Mouse (Mus musculus) embryonic facial prominence, embryonic 14.5 days (tissue): Measurements from ENCODE around the gene Fancd2. TPM values are rescaled to one million over a fixed set of nuclear protein-coding genes. Genes with fewer than 3 reads are reported as not detected.

ENCODE experiments used
- ATAC-seq: fragments of 200-750 bp; cut with Nextera tagmentation; 2 replicates; pipeline ENCODE4 v1.8.0; 2017; ENCODE audit warnings: low read depth, moderate number of reproducible peaks, moderate TSS enrichment
- DNase-seq: peaks from one replicate; pipeline ENCODE4 v3.0.0-alpha.2; 2015; ENCODE audit warnings: low spot score
- H3K27ac ChIP-seq: fragments of 300-500 bp; sonication (generic); replicated peaks from 2 replicates; pipeline ENCODE4 v1.5.1; 2014; ENCODE audit warnings: low read depth, mild to moderate bottlenecking, low read length, moderate library complexity
- H3K27me3 ChIP-seq: fragments of 300-500 bp; sonication (generic); replicated peaks from 2 replicates; pipeline ENCODE4 v1.6.1; 2014; ENCODE audit warnings: low read length; ENCODE audit not compliant: control insufficient read depth, insufficient read depth
- H3K36me3 ChIP-seq: fragments of 300-500 bp; sonication (generic); 2 replicates; pipeline ENCODE4 v1.6.1; 2014; ENCODE audit warnings: low read length, mixed read lengths; ENCODE audit not compliant: control insufficient read depth, insufficient read depth
- H3K4me1 ChIP-seq: fragments of 300-500 bp; sonication (generic); 2 replicates; pipeline ENCODE4 v1.6.1; 2014; ENCODE audit warnings: antibody characterized with exemption, low read length; ENCODE audit not compliant: control insufficient read depth, insufficient read depth
- H3K4me2 ChIP-seq: fragments of 300-500 bp; sonication (generic); 2 replicates; pipeline ENCODE4 v1.6.1; 2014; ENCODE audit warnings: low read depth, mild to moderate bottlenecking, low read length, moderate library complexity, mixed read lengths
- H3K4me3 ChIP-seq: fragments of 300-500 bp; sonication (generic); 2 replicates; pipeline ENCODE4 v1.5.1; 2014; ENCODE audit warnings: low read depth, mild to moderate bottlenecking, low read length
- H3K9ac ChIP-seq: fragments of 300-500 bp; sonication (generic); 2 replicates; pipeline ENCODE4 v1.6.1; 2014; ENCODE audit warnings: low read depth, mild to moderate bottlenecking, low read length, moderate library complexity, mixed read lengths
- H3K9me3 ChIP-seq: fragments of 300-500 bp; sonication (generic); 2 replicates; pipeline ENCODE4 v1.6.1; 2016; ENCODE audit warnings: low read length; ENCODE audit not compliant: control insufficient read depth
- WGBS: fragments of 180-500 bp; shearing (Covaris S2); extraction: QIAGEN DNeasy Blood & Tissue Kit; methylation state at CpG from one replicate; pipeline ENCODE4 v1.1.7; 2014; 5-methylcytosine and 5-hydroxymethylcytosine counted together
- polyA plus RNA-seq: library from polyadenylated mRNA; unstranded; fragments of >200 nt; fragmentation: Nextera tagmentation; extraction: Ambion mirVana; gene quantifications from 2 replicates; pipeline ENCODE4 v1.2.1, GENCODE M21; 2014

Fancd2 gene
- polyA plus RNA-seq, 1 experiment from 2014 or later = 7.5 TPM

DNA sequence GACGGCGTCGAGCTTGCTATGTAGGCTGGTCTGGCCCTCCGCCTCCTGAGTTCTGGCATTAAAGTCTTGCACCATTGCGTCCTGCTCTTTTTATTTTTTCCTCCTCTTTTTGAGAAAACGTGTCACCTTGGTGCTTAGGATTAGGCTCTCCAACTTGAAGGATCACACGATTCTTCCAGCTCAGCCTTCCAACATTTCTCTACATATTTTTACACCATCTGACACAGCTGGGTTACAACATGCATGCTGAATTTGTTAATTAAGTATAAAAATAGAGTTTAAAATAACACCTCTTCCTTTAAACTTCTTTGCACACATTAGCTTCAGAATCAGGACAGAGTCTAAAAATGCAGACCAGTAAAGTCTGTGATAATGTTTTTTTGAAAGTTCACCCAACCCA lies 77.8 kb downstream of the Fancd2 start:
- Histone ChIP-seq H3K36me3 (peaks cover 33% of the 10 kb centered on the region), H3K4me1 (peaks cover 10% of the 10 kb centered on the region), H3K9ac (no peak overlapping the region), H3K4me3 (no peak overlapping the region), H3K9me3 (0 out of 2 replicates have a peak, but pooled peaks cover 1% of the 10 kb centered on the region), H3K27ac (no peak overlapping the region), H3K4me2 (no peak overlapping the region), H3K27me3 (no peaks in the 10 kb centered on the region)
- DNase-seq = no peak
- 86% methylated on average over 7 of the region's 7 CpGs for WGBS
- ATAC-seq = no peak

GRCm38 (mm10) chr6:113612258-113612969 lies 80.9 kb downstream of the Fancd2 start:
- H3K9ac ChIP-seq = no peak overlapping the region
- no peak for ATAC-seq
- 80% methylated on average over 8 of the region's 8 CpGs for WGBS
- peaks cover 60% of the 10 kb centered on the region for H3K36me3 ChIP-seq
- DNase-seq = no peak
- 0 out of 2 replicates have a peak, but pooled peaks cover 5% of the 10 kb centered on the region for H3K9me3 ChIP-seq
- no peak overlapping the region for H3K27ac ChIP-seq
- H3K4me2 ChIP-seq = no peak overlapping the region
- H3K4me3 ChIP-seq = no peak overlapping the region
- H3K27me3 ChIP-seq = no peaks in the 10 kb centered on the region
- no peaks in the 10 kb centered on the region for H3K4me1 ChIP-seq

- Histone ChIP-seq H3K36me3 (peaks cover 62% of the 10 kb centered on the region), H3K4me1 (no peaks in the 10 kb centered on the region), H3K4me2 (no peak overlapping the region), H3K9me3 (0 out of 2 replicates have a peak, but pooled peaks cover 5% of the 10 kb centered on the region), H3K4me3 (no peak overlapping the region), H3K27me3 (no peaks in the 10 kb centered on the region), H3K27ac (no peak overlapping the region), H3K9ac (no peak overlapping the region)
- DNase-seq = no peak
- ATAC-seq = no peak
- WGBS = 98% methylated on average over 7 of the region's 7 CpGs
These were observed 82.7 kb downstream of the Fancd2 start for GRCm38 (mm10) chr6:113614152-113614551.

- DNase-seq (no peak), ATAC-seq (no peak)
- Histone ChIP-seq H3K36me3 (peaks cover 62% of the 10 kb centered on the region), H3K27ac (no peak overlapping the region), H3K27me3 (no peaks in the 10 kb centered on the region), H3K4me2 (no peak overlapping the region), H3K9ac (no peak overlapping the region), H3K4me3 (no peak overlapping the region), H3K4me1 (no peaks in the 10 kb centered on the region), H3K9me3 (0 out of 2 replicates have a peak, but pooled peaks cover 5% of the 10 kb centered on the region)
- WGBS = 95% methylated on average over 8 of the region's 8 CpGs
These were observed 83.5 kb downstream of the Fancd2 start for GRCm38 (mm10) chr6:113614997-113615396.

DNA sequence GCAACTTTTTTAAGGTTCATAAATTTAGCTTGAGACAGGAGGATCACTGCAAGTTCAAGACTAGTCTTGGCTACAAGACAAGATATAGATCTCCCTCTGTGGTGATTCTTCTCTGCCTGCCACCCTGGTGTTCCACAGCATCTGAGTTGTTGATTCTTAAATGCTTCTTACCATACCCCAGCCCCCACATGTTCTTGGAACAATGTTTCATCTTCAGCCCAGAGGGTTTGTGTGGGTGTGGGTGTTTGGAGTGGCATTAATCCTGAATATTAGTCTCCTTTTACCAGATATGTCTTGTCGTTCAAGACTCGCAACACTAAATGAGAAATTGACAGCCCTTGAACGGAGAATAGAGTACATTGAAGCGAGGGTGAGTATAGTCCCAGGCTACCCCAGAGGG lies 84.0 kb downstream of the Fancd2 start:
- Histone ChIP-seq H3K27me3 (no peaks in the 10 kb centered on the region), H3K36me3 (peaks cover 60% of the 10 kb centered on the region), H3K9ac (no peak overlapping the region), H3K4me1 (no peaks in the 10 kb centered on the region), H3K4me2 (no peak overlapping the region), H3K27ac (no peak overlapping the region), H3K4me3 (no peak overlapping the region), H3K9me3 (0 out of 2 replicates have a peak, but pooled peaks cover 5% of the 10 kb centered on the region)
- no peak for DNase-seq
- no peak for ATAC-seq
- WGBS = 91% methylated on average over 4 of the region's 4 CpGs

DNA sequence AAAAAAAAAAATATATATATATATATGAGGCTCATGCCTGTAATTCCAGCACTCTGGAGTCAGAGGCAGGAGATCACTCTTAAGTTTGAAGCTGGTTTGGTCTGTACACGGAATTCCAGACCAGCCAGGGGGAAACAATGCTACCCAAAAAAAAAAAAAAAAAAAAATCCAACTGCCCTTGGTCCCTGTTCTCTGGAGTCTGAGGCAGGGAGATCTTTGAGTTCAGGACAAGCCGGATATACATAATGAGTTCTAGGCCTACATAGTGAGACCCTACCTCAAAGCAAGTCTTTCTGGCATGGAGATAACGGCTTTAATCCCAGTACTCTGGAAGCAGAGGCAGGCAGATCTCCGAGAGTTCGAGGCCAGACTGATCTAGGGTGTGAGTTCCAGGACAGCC lies 91.9 kb downstream of the Fancd2 start:
- ATAC-seq = no peak
- no peaks in the 10 kb centered on the region for H3K27me3 ChIP-seq
- H3K4me1 ChIP-seq = 0 out of 2 replicates have a peak, but pooled peaks cover 8% of the 10 kb centered on the region
- DNase-seq = no peak
- peak overlapping the region; percentile 78 for H3K4me3 ChIP-seq
- H3K9ac ChIP-seq = peak overlapping the region; percentile 88; the same call in 1 of the 2 replicates
- peaks cover 9% of the 10 kb centered on the region; the same call in 1 of the 2 replicates for H3K36me3 ChIP-seq
- peak overlapping the region; percentile 90; the same call in 1 of the 2 replicates for H3K27ac ChIP-seq
- H3K9me3 ChIP-seq = no peaks in the 10 kb centered on the region
- 65% methylated on average over 5 of the region's 5 CpGs for WGBS
- H3K4me2 ChIP-seq = peak overlapping the region; percentile 72

- H3K4me2 ChIP-seq = peak within 1 kb of the TSS; percentile 72
- peak within 1 kb of the TSS; percentile 90 for H3K27ac ChIP-seq
- no peaks in the 10 kb centered on the region for H3K9me3 ChIP-seq
- H3K9ac ChIP-seq = peak within 1 kb of the TSS; percentile 88
- WGBS = under 1% methylated on average over 30 of the region's 76 CpGs
- DNase-seq (peak; percentile 91), ATAC-seq (peak; percentile 86)
- peaks cover 14% of the 10 kb centered on the region for H3K36me3 ChIP-seq
- no peaks in the 10 kb centered on the region for H3K27me3 ChIP-seq
- H3K4me3 ChIP-seq = peak within 1 kb of the TSS; percentile 78
- 0 out of 2 replicates have a peak, but pooled peaks cover 8% of the 10 kb centered on the region for H3K4me1 ChIP-seq
These were observed 92.7 kb downstream of the Fancd2 start, which contains the start of gene Vhl for GRCm38 (mm10) chr6:113623941-113624751. Vhl (plus strand) TSS chr6:113623959.

DNA sequence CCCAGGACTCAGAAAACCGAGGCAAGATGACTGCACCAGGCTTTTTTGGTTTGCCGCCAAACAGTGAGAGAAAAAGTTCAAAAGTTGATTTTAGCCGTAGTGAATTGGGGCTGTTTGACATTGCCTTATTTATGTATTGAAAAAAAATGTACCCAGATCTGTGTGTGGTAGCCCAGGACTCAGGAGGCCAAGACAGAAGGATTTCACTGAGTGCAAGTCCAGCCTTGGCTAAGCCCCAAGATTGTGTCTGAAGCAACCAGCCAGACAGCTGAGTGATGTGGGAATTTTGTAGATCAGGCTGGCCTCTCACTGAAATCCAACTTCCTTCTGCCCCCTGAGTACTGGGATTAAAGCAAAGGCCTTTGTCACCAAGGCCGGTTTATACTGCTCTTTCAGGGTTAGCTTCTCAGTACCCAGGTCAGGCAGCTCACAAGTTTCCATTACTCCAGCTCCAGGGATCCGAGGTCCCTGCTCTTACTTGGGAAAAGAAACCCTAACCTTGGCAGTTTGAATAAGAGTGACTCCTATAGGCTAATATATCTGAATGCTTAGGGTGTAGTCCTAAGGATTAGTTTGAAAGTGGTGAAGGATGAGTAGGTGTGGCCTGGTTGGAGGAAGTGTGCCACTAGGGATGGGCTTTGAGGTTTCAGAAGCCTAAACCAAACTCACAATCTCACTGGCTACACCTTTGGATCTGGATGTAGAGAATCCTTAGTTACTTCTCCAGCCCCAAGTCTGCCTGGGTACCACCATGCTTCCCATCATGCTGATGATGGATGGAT lies 93.7 kb downstream of the Fancd2 start:
- peak; percentile 8 for DNase-seq
- Histone ChIP-seq H3K4me2 (peak overlapping the region; percentile 72), H3K9me3 (no peaks in the 10 kb centered on the region), H3K4me3 (peak overlapping the region; percentile 78), H3K27me3 (no peaks in the 10 kb centered on the region), H3K9ac (peak overlapping the region; percentile 88), H3K4me1 (0 out of 2 replicates have a peak, but pooled peaks cover 8% of the 10 kb centered on the region), H3K27ac (no peak overlapping the region), H3K36me3 (peaks cover 24% of the 10 kb centered on the region)
- 33% methylated on average over 5 of the region's 5 CpGs for WGBS
- ATAC-seq = no peak
